Mouse (Mus musculus): Measurements from ENCODE around the gene Itgal.
"Not testable (repeated sequence)": the region's sequence is repeated elsewhere in the genome, so short reads cannot be mapped to it uniquely, and the experiment has no call there.

The Itgal gene

GRCm38 (mm10) chr7:127296098-127296497, at the start of gene Itgal:
Itgal (plus strand) TSS chr7:127296260.
- DNase-seq (ENCODE audit: low spot score): no peak

GRCm38 (mm10) chr7:127250511-127250910, 45.5 kb upstream of the Itgal start:
- not testable (repeated sequence) for DNase-seq (ENCODE audit: low spot score)

GRCm38 (mm10) chr7:127252414-127252813, 43.6 kb upstream of the Itgal start:
- DNase-seq (ENCODE audit: low spot score): peak; percentile 48

GRCm38 (mm10) chr7:127253341-127253740, 42.7 kb upstream of the Itgal start:
- no peak for DNase-seq (ENCODE audit: low spot score)

- DNase-seq (ENCODE audit: low spot score): peak; percentile 88
These were observed 42.0 kb upstream of the Itgal start for GRCm38 (mm10) chr7:127253821-127254769.

GRCm38 (mm10) chr7:127255008-127255407, 41.1 kb upstream of the Itgal start:
- no peak for DNase-seq (ENCODE audit: low spot score)

GRCm38 (mm10) chr7:127255965-127256364, 40.1 kb upstream of the Itgal start:
- DNase-seq (ENCODE audit: low spot score): no peak

GRCm38 (mm10) chr7:127256518-127256917, 39.5 kb upstream of the Itgal start:
- no peak for DNase-seq (ENCODE audit: low spot score)

- no peak for DNase-seq (ENCODE audit: low spot score)
These were observed 36.7 kb upstream of the Itgal start for GRCm38 (mm10) chr7:127259186-127259905.

GRCm38 (mm10) chr7:127260309-127261111, 35.5 kb upstream of the Itgal start, which contains the start of gene Dctpp1:
Dctpp1 (minus strand) TSS chr7:127260709.
- DNase-seq (ENCODE audit: low spot score): peak; percentile 97

GRCm38 (mm10) chr7:127262218-127262961, 33.7 kb upstream of the Itgal start:
- no peak for DNase-seq (ENCODE audit: low spot score)

- no peak for DNase-seq (ENCODE audit: low spot score)
These were observed 32.5 kb upstream of the Itgal start for GRCm38 (mm10) chr7:127263526-127263925.

- DNase-seq (ENCODE audit: low spot score): peak; percentile 66
These were observed 25.8 kb upstream of the Itgal start for GRCm38 (mm10) chr7:127270256-127270655.

GRCm38 (mm10) chr7:127270666-127271065, 25.4 kb upstream of the Itgal start:
- DNase-seq (ENCODE audit: low spot score): no peak

- DNase-seq (ENCODE audit: low spot score): no peak
These were observed 25.0 kb upstream of the Itgal start for GRCm38 (mm10) chr7:127271093-127271492.

GRCm38 (mm10) chr7:127272566-127272965, 23.5 kb upstream of the Itgal start:
- DNase-seq (ENCODE audit: low spot score): peak; percentile 31

GRCm38 (mm10) chr7:127273118-127273923, 22.7 kb upstream of the Itgal start:
- no peak for DNase-seq (ENCODE audit: low spot score)

GRCm38 (mm10) chr7:127273925-127274789, 21.9 kb upstream of the Itgal start, which contains the start of gene Sephs2:
Sephs2 (minus strand) TSS chr7:127274055.
- peak; percentile 86 for DNase-seq (ENCODE audit: low spot score)

GRCm38 (mm10) chr7:127276519-127276961, 19.5 kb upstream of the Itgal start:
- no peak for DNase-seq (ENCODE audit: low spot score)
